Mouse (Mus musculus): ENCODE measurements around the gene Btg3. TPM values are rescaled to one million over a fixed set of nuclear protein-coding genes. Genes with fewer than 3 reads are reported as not detected.

Gene Btg3
- 0.73 and 1.2 TPM in 2 replicates for polyA plus RNA-seq (2012)

DNA sequence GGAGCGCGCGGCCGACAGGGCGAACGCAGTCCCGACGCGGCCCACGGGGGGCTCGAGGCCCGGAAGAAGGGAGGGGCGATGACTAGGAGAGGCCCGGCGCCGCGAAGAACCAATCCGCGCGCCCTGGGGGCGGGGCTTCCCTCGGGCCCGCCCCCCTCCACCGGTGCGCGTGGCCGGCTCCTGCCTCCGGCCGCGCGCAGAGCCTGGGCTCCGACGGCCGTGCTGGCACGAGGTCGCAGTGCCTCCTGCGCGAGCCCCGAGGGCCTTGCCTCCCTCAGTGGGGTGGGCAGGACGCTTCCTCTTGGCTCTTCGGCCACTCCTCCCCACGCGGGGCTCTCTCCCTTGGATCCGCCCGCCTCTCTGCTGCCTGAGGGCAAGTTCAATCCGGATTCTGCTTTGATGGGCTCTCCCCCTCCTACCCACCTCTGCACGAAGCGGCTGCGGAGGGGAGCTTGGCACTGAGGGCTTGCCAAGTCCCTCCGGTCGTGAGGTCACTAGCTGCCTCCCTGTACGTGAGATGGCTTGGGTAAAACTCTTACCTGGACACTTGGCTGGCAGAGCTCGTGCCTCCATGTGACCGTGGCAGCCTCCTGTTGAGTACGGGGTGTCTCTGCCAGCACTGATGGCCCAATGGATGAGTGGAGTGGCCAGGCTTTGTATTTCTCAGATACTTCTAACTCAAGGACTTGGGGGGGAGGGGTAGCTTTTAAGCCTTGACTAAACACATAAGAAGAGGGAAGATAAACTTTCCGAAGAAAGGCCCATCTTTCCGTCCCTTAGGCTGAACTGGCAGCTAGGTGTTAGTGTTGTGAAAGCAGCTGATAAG, at the start of gene Btg3:
Gene Btg3 (minus strand): TSS at position 448 of the 826 bp plus-strand sequence.
- peak within 1 kb of the TSS; percentile 93 for H3K4me3 ChIP-seq (replicated peaks)
- TF ChIP-seq TAL1 (IDR thresholded peaks at IDR 0.05; ENCODE audit: low read length) (no peak), GATA1 (IDR thresholded peaks at IDR 0.05; ENCODE audit: low read length) (no peak)
- H3K9me3 ChIP-seq (ENCODE audit: control insufficient read depth, low read length) = no peaks in the 10 kb centered on the region
- no peaks in the 10 kb centered on the region for H3K27me3 ChIP-seq (ENCODE audit: control insufficient read depth)
- peaks cover 11% of the 10 kb centered on the region for H3K36me3 ChIP-seq (ENCODE audit: control insufficient read depth)
- H3K4me1 ChIP-seq (ENCODE audit: control insufficient read depth) = peaks cover 20% of the 10 kb centered on the region

DNA sequence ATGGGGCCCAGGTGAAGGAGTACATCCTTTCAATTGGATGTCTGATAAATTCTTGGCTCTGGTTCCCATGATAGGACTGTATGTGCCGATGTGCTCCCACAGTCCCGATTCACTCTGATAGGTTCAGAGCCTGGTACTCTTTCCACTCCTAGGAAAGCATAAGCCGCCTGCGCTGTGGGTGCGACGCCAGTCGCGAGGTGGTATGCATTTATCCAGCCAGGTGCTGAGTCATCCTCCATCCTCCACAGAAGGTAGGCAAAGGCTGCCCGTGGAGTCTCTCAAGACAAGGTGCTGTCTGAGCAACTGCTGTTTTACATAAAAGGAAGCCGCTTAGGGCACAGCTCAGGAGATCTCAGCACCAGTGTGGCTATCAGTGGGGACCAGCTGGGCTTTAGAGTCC, 40.7 kb upstream of the Btg3 start:
- Histone ChIP-seq H3K27me3 (ENCODE audit: control insufficient read depth) (no peaks in the 10 kb centered on the region), H3K9me3 (ENCODE audit: control insufficient read depth, low read length) (no peaks in the 10 kb centered on the region), H3K4me1 (ENCODE audit: control insufficient read depth) (no peaks in the 10 kb centered on the region), H3K36me3 (ENCODE audit: control insufficient read depth) (no peaks in the 10 kb centered on the region), H3K4me3 (replicated peaks) (no peak overlapping the region)
- TF ChIP-seq GATA1 (IDR thresholded peaks at IDR 0.05; ENCODE audit: low read length) (no peak), TAL1 (IDR thresholded peaks at IDR 0.05; ENCODE audit: low read length) (no peak)

DNA sequence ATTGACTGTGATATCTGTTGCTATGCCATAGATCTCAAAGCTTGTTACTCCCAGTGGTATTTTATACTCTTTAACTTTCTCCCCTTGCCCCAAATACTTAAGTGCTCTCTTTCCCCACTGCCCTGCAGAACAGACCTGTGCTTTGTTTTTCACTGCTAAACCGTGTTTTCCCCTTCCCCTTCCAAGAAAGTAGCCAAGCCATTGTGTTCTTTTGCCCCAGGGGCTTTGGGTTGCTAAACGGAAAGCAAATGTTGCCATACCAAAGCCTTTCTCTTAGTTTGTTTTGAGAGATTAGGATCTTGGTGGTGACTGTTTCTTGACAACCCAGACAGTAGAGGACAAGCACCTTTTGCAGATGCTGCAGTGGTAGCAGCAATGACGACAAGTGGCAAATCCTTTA, 39.5 kb upstream of the Btg3 start:
- Histone ChIP-seq H3K36me3 (ENCODE audit: control insufficient read depth) (no peaks in the 10 kb centered on the region), H3K27me3 (ENCODE audit: control insufficient read depth) (no peaks in the 10 kb centered on the region), H3K4me3 (replicated peaks) (no peak overlapping the region), H3K9me3 (ENCODE audit: control insufficient read depth, low read length) (no peaks in the 10 kb centered on the region), H3K4me1 (ENCODE audit: control insufficient read depth) (no peaks in the 10 kb centered on the region)
- TF ChIP-seq TAL1 (IDR thresholded peaks at IDR 0.05; ENCODE audit: low read length) (no peak), GATA1 (IDR thresholded peaks at IDR 0.05; ENCODE audit: low read length) (no peak)

DNA sequence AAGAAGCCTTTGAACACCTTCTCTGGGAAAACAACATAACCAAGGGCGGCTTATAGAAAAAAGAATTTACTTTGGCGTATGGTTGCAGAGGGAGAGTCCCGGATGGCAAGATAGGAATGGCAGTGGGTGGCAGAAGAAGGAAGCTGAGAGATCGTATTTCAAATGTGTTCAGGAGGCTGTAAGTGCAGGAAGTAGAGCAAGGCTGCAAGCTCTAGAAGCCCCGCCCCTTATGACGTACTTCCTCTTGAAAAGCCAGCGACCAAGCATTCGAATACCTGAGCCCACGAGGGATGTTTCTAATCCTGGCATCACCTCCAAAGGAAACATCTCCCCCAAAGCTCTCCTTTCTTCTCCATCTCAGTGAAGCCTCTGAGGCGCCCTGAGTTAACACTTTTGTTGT, 33.0 kb upstream of the Btg3 start:
- no peaks in the 10 kb centered on the region for H3K36me3 ChIP-seq (ENCODE audit: control insufficient read depth)
- H3K9me3 ChIP-seq (ENCODE audit: control insufficient read depth, low read length) = no peaks in the 10 kb centered on the region
- H3K4me3 ChIP-seq (replicated peaks) = no peak overlapping the region
- TF ChIP-seq TAL1 (IDR thresholded peaks at IDR 0.05; ENCODE audit: low read length) = no peak
- TF ChIP-seq GATA1 (IDR thresholded peaks at IDR 0.05; ENCODE audit: low read length) = no peak
- H3K4me1 ChIP-seq (ENCODE audit: control insufficient read depth) = no peaks in the 10 kb centered on the region
- H3K27me3 ChIP-seq (ENCODE audit: control insufficient read depth) = no peaks in the 10 kb centered on the region

DNA sequence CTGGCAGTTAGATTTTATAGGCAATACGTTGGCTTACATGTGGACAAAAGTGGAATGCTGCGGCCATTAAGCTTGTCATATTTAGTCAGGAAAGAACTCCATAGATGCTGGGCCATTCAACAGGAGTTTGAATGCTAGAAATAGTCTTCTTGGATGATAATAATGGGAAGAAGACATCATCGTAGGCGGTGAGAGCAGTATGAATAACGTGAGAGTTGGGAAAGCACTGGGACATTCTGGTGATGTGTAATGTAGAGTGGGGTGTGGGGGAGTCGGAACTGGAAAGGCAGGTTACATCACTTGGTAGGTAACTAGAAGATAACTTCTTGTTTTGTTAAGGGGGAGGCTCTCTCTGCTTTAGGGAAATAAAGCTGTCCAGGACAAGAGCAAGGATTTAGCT, 30.9 kb upstream of the Btg3 start:
- Histone ChIP-seq H3K27me3 (ENCODE audit: control insufficient read depth) (no peaks in the 10 kb centered on the region), H3K4me3 (replicated peaks) (no peak overlapping the region), H3K9me3 (ENCODE audit: control insufficient read depth, low read length) (no peaks in the 10 kb centered on the region), H3K4me1 (ENCODE audit: control insufficient read depth) (no peaks in the 10 kb centered on the region), H3K36me3 (ENCODE audit: control insufficient read depth) (no peaks in the 10 kb centered on the region)
- TF ChIP-seq GATA1 (IDR thresholded peaks at IDR 0.05; ENCODE audit: low read length) (no peak), TAL1 (IDR thresholded peaks at IDR 0.05; ENCODE audit: low read length) (no peak)

DNA sequence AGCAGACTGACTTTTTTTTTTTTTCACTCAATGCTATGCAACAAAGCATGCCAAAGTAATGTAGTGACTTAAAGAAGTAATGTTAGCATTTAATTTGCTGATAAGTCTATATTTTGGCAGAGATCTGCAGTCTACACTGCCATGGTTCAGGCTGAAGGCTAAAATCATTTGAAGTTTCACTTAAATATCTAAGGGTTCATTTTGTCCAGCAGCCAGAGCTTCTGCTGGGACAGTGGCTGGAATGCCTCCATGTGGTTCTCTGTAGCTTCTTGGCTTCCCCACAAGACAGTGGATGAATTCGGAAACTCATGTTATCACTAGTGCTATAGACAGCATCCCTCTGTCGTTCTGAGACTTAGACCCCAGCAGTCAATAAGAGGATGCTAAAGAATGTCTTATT, 29.7 kb upstream of the Btg3 start:
- TF ChIP-seq GATA1 (IDR thresholded peaks at IDR 0.05; ENCODE audit: low read length) (no peak), TAL1 (IDR thresholded peaks at IDR 0.05; ENCODE audit: low read length) (no peak)
- no peak overlapping the region for H3K4me3 ChIP-seq (replicated peaks)
- no peaks in the 10 kb centered on the region for H3K9me3 ChIP-seq (ENCODE audit: control insufficient read depth, low read length)
- H3K4me1 ChIP-seq (ENCODE audit: control insufficient read depth) = no peaks in the 10 kb centered on the region
- H3K27me3 ChIP-seq (ENCODE audit: control insufficient read depth) = no peaks in the 10 kb centered on the region
- no peaks in the 10 kb centered on the region for H3K36me3 ChIP-seq (ENCODE audit: control insufficient read depth)

DNA sequence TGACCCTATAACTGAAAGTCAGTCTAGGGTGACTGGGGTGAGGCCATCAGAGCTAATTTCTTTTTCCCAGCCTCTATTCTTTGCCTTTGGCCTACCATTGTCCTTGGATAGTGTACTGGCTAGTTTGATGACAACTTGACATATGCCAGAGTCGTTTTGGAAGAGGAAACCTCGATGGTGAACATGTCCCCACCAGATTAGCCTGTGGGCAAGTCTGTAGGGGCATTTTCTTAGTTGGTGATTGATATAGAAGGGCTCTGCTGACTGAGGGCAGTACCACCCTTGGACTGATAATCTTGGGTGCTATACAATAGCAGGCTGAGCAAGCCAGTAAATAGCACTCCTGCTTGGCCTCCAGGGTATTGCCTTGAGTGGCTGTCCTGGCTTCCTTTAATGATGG, 25.3 kb upstream of the Btg3 start:
- no peaks in the 10 kb centered on the region for H3K4me1 ChIP-seq (ENCODE audit: control insufficient read depth)
- TF ChIP-seq GATA1 (IDR thresholded peaks at IDR 0.05; ENCODE audit: low read length) = no peak
- TF ChIP-seq TAL1 (IDR thresholded peaks at IDR 0.05; ENCODE audit: low read length) = no peak
- no peaks in the 10 kb centered on the region for H3K27me3 ChIP-seq (ENCODE audit: control insufficient read depth)
- no peaks in the 10 kb centered on the region for H3K9me3 ChIP-seq (ENCODE audit: control insufficient read depth, low read length)
- H3K36me3 ChIP-seq (ENCODE audit: control insufficient read depth) = no peaks in the 10 kb centered on the region
- no peak overlapping the region for H3K4me3 ChIP-seq (replicated peaks)

DNA sequence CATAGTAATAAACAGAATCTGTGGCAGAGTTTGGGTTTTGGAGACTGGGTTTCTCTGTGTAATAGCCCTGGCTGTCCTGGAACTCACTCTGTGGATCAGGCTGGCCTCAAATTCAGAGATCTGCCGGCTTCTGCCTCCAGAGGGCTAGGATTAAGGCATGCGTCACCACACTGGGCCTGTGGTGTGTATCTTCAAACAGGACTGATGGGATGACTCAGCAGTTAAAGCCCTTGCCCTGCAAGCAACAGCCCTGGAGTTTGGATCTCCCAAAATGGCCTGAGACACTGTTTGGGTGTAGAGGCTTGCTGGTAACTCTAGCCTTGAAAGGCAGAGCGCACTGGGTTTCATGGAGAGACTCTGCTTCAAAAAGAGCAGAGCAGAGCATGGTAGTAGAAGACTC, 22.4 kb upstream of the Btg3 start:
- Histone ChIP-seq H3K27me3 (ENCODE audit: control insufficient read depth) (no peaks in the 10 kb centered on the region), H3K9me3 (ENCODE audit: control insufficient read depth, low read length) (no peaks in the 10 kb centered on the region), H3K4me3 (replicated peaks) (no peak overlapping the region), H3K4me1 (ENCODE audit: control insufficient read depth) (no peaks in the 10 kb centered on the region), H3K36me3 (ENCODE audit: control insufficient read depth) (no peaks in the 10 kb centered on the region)
- TF ChIP-seq TAL1 (IDR thresholded peaks at IDR 0.05; ENCODE audit: low read length) (no peak), GATA1 (IDR thresholded peaks at IDR 0.05; ENCODE audit: low read length) (no peak)

DNA sequence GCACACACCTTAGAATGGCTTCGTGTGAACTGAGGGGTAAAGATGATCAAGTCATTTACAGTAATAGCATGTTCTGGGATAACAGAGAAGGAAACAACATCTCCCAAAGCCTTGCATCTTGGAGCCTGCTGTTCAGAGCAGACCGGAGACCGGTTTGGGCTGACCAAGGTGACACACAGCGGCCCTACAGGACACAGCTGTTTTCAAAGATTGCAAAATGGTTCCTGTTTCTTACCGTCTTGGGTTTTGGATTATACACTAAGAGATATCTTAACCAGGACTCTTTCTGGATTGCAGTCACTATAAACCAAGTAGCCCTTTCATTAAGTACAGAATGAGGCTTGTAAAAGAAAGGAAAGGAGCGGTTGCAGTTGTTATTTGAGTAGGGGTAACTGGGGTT, 21.7 kb upstream of the Btg3 start:
- TF ChIP-seq GATA1 (IDR thresholded peaks at IDR 0.05; ENCODE audit: low read length) (no peak), TAL1 (IDR thresholded peaks at IDR 0.05; ENCODE audit: low read length) (no peak)
- no peak overlapping the region for H3K4me3 ChIP-seq (replicated peaks)
- no peaks in the 10 kb centered on the region for H3K4me1 ChIP-seq (ENCODE audit: control insufficient read depth)
- H3K9me3 ChIP-seq (ENCODE audit: control insufficient read depth, low read length) = no peaks in the 10 kb centered on the region
- no peaks in the 10 kb centered on the region for H3K36me3 ChIP-seq (ENCODE audit: control insufficient read depth)
- H3K27me3 ChIP-seq (ENCODE audit: control insufficient read depth) = no peaks in the 10 kb centered on the region

DNA sequence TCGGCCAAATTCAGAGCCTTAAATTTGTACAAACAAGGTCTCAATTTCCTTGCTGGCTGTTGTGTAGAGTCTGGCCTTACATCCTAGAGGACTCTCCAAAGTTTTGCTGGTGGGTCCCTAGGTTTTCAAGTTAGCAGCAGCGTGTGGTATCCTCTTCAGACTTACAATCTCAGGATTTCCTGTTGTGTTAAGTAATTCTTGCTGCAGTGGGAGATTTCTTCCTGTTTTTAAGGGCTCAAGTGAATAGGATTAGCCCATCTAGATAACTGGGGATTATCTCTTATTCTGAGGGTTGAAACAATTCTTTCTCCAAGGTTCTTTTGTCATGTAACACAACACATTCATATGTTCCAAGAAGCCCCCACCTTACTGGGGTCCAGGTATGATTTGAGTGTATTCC, 14.4 kb upstream of the Btg3 start:
- H3K36me3 ChIP-seq (ENCODE audit: control insufficient read depth) = no peaks in the 10 kb centered on the region
- H3K27me3 ChIP-seq (ENCODE audit: control insufficient read depth) = no peaks in the 10 kb centered on the region
- H3K4me1 ChIP-seq (ENCODE audit: control insufficient read depth) = no peaks in the 10 kb centered on the region
- no peak overlapping the region for H3K4me3 ChIP-seq (replicated peaks)
- H3K9me3 ChIP-seq (ENCODE audit: control insufficient read depth, low read length) = no peaks in the 10 kb centered on the region
- TF ChIP-seq TAL1 (IDR thresholded peaks at IDR 0.05; ENCODE audit: low read length) = no peak
- no peak for TF ChIP-seq GATA1 (IDR thresholded peaks at IDR 0.05; ENCODE audit: low read length)
